Mouse (Mus musculus) cerebellum, postnatal 14 days (tissue): ENCODE results near the gene Zkscan17.

Experiments used
- DNase-seq, 2 experiments: peaks; one replicate each; pipeline ENCODE4 v3.0.0; 2021; ENCODE audit warnings: mixed read lengths in 2 of 2

Gene Zkscan17

DNA sequence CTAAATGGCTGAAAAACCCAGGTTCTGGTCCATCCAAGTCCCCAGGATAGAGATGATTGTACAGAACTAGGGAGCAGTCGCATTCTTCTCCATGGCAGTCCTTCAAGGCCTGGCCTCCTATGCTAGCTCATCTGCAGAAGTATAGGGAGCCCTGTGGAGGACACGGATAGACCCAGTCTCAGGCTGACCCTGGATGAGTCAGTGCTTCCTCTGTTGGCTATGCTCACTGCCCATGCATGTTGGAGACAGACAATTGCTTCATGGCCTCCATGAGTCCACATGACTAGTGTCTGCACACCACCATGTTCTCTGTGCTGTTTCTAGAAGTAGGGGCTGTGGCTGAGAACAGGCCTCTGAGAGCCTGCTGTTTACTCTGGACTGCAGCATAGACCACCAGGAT, 70.2 kb downstream of the Zkscan17 start:
- no peak for DNase-seq

DNA sequence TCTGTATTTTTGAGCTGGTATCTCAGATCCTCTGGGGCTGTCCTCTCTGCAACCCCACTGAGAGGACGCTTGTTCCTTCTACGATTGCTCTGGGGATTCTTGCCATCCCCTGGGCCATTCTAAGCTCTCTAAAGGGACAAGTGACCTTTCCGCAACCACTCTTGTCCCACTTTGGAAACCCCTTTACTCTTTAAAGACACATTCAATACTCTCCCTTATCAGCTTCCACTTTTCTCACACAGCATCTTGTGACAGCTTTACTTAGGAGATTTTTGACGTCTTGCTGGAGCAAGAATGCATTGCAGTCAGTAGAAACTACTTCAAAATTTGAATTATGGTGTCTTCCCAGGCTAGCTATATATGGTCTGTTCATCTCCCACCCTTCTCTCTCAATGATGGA, 75.5 kb downstream of the Zkscan17 start, which contains the start of gene Snap47:
Gene Snap47, minus strand, starts transcription at position 101 of the 400 bp plus-strand sequence.
- no peak for DNase-seq

DNA sequence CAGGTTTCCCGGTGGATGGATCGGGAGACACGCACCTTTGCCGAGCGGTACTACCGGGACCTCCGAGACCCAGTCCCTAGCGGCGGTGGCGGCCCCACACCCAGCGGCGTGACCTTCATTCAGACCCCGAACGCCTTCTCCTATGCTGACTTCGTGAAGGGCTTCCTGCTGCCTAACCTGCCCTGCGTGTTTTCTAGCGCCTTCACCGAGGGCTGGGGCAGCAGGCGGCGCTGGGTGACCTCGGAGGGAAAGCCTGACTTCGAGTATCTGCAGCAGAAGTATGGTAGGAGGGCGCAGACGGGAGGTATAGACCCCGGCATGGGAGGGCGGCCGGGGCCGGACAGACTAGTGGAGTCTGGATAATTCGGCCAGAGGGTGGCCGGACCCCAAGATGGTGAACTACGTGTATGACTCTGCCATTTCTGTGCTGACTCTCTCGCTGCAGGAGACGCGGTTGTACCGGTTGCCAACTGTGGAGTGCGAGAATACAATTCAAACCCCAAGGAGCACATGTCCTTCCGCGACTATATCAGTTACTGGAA, 76.2 kb downstream of the Zkscan17 start:
- no peak for DNase-seq

DNA sequence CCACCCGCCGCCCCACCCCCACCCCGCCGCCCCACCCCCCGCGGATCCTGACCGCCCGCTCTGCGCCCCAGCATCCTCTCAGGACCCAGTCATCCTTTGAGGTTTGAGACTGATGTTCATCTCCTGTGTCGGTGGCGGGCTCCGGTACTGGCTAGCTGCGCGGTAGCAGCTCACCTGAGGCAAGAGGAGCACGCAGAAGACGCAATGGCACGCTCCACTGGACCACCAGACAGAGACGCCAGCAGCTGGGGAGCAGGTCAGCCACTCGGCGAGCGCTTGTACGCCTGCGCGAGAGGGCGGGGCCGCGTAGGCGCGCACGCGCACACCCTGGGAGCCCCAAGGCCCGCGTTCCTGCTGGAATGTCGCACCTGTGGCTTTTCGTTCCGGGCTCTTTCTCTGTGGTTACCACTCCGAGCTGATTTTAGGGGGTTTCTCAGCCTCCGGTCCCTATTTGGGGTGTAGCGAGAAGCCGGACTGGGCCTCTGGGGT, 76.8 kb downstream of the Zkscan17 start, which contains the start of gene Jmjd4:
Gene Jmjd4, plus strand, starts transcription at position 305 of the 489 bp plus-strand sequence.
- peak; percentile 96 to 97 for DNase-seq

DNA sequence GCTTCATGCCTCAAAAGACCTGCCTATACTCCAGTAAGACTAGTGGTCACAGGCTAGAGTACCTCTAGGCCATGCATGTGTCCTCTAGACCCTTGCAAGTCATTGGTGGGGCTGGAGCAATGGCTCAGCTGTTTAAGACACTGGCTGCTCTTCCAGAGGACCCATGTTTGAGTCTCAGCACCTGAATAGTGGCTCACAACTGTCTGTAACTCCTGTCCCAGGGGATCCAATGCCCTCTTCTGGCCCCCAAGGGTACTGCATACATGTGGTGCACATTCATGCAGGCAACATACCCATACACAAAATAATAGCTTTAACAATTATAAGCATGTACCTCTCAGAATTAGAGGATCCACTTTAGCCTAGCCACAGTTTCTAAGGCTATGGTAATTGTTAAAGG, 83.4 kb downstream of the Zkscan17 start:
- DNase-seq = no peak

DNA sequence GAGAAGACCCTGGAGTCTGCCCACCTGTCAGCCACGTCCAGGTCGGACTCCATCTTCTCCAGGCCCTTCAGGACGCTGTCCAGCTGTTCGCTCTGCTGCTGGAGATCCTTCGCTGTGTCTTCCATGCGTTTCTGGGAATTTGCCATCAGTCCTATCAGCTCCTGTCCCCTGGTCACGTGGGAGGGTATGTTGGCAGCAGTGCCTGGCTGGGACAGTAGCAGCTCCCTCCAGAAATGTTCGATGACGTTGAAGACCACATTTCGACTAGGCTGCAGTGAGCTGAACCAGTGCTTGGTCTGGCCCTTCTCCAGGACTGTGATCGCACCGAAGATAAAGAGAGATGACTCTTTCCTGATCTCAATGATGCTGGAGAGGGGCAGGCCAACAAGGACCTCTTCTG, 88.6 kb downstream of the Zkscan17 start:
- DNase-seq = no peak
